Mouse (Mus musculus) urinary bladder, postnatal 10 days (tissue): ENCODE measurements around the gene Rnf138rt1.

Experiments used
- DNase-seq: peaks from one replicate; pipeline ENCODE4 v3.0.0; 2022; ENCODE audit warnings: low spot score

Rnf138rt1 gene

GRCm38 (mm10) chrX:163760617-163761434 lies at the start of gene Rnf138rt1:
Gene Rnf138rt1 (minus strand): TSS chrX:163761329.
- no peak for DNase-seq

- no peak for DNase-seq
These were observed 46.1 kb upstream of the Rnf138rt1 start for GRCm38 (mm10) chrX:163807270-163807669.

GRCm38 (mm10) chrX:163766290-163766689 lies 5.2 kb upstream of the Rnf138rt1 start:
- DNase-seq: no peak

GRCm38 (mm10) chrX:163761435-163761828 lies 303 bp upstream of the Rnf138rt1 start:
- no peak for DNase-seq

- no peak for DNase-seq
These were observed 15.1 kb downstream of the Rnf138rt1 start for GRCm38 (mm10) chrX:163745996-163746395.

GRCm38 (mm10) chrX:163743896-163744295 lies 17.2 kb downstream of the Rnf138rt1 start:
- no peak for DNase-seq

GRCm38 (mm10) chrX:163738904-163739303 lies 22.2 kb downstream of the Rnf138rt1 start:
- no peak for DNase-seq

- DNase-seq: no peak
These were observed 27.0 kb downstream of the Rnf138rt1 start for GRCm38 (mm10) chrX:163734145-163734544.

GRCm38 (mm10) chrX:163723630-163724029 lies 37.5 kb downstream of the Rnf138rt1 start:
- DNase-seq: no peak

- DNase-seq: no peak
These were observed 38.1 kb downstream of the Rnf138rt1 start for GRCm38 (mm10) chrX:163722785-163723577.

- no peak for DNase-seq
These were observed 40.5 kb downstream of the Rnf138rt1 start for GRCm38 (mm10) chrX:163720597-163720996.
